Mouse (Mus musculus) spleen, embryonic (tissue): Measurements from ENCODE around the gene Olfr745.

Experiments
- CTCF ChIA-PET: fragments of 350-600 bp; sonication (Branson Sonifier 250); formaldehyde crosslinking; loops from one replicate; lab custom pipeline; 2022; lab: Charles Lee

Olfr745 gene

DNA sequence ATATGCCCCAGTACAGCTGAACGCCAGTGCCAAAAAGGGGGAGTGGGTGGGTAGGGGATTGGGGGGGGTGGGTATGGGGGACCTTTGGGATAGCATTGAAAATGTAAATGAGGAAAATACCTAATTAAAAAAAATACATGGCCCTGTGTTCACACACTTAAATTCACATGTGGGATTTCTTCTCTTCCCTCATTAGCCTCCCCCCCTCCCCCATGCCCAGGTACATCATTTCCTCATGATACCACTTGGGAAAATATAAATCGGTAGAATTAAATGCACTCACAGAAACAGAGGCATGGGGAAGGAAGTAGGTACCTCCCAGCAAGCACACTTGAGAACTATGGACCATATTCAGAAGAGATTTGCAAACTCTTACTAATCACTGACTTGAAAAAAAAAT is at the start of gene Olfr745:
TSS of gene Olfr745 (plus strand) at position 301 of the 400 bp plus-strand sequence.
- CTCF ChIA-PET: no interaction called here

DNA sequence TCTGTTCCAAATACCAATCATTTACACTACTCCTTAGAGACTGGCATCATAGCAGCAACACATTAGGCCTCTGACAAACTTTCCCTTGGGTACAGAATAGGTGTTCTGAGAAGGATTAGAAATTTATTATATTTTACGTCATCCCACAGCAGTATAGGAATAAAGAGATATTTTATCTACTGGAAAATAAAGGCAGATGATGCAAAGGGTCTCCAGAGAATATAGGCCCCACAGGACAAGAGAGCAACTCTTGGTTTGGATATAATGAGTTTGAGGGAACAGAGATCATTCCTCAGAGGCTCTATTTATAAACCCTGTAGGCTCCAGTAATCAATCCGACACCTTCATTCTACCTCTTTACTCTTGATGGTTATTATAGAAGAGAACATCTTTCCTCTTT is 24.6 kb upstream of the Olfr745 start, which contains the start of gene Olfr744:
TSS of gene Olfr744 (plus strand) at position 301 of the 400 bp plus-strand sequence.
- CTCF ChIA-PET: no interaction called here

DNA sequence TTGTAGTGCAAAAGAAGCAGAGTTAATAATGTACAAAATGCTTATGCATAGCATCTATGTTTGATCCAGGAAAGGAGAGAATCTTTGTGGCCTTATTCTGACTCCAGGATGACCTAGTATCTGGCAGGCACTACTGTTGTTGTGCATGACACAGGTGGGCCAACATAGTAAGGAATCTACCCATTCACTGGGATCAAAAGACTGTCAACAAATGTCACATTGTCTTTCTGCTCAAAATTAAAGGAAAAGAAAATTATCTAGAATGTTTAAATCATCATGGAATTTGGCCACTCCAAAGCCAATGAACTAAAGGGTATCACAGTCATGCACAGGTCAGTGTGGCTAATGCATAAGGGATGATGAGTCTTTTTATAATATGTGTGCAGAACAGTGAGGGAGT is 7.6 kb downstream of the Olfr745 start, which contains the start of gene Olfr746:
TSS of gene Olfr746 (plus strand) at position 301 of the 400 bp plus-strand sequence.
- CTCF ChIA-PET: no interaction called here

DNA sequence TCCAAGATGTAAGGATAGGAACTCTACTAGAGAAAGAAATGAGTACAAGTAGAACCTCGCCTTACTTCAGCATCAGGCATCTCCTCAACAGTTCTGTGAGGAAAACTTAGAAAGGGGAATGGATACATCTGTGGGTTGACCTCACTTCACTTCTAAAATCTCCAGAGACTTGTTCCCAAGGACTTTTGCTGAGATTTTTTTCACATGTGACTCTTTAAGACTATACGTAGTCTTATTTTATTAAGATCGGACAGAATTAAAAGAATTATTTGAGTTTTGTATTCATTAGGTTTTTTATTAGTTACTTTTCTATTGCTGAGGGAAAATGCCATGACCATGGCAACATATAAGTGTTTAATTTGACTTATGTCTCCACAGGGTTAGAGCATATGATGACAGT is 53.9 kb downstream of the Olfr745 start, which contains the start of gene Olfr747:
TSS of gene Olfr747 (minus strand) at position 101 of the 400 bp plus-strand sequence.
- CTCF ChIA-PET: no interaction called here
